ENCODE assay signal across 11 mouse cellular contexts in genomic region chr8:65159096-65159748, GRCm38 (mm10). TPM values are rescaled to one million over a fixed set of nuclear protein-coding genes. Genes with fewer than 3 reads are reported as not detected.
DNase-seq lines count a peak whose midpoint lies in the region; ATAC-seq lines count a peak whose summit lies in the region.
"Had no signal": no experiment of that assay in that cellular context is flagged by ENCODE, and none has a peak within 500 bp of the region (broad histone marks: within the 10 kb centered on the region; RNA-seq: fewer than 3 reads in every experiment).

No protein-coding gene starts in this region.

- peak; percentile 92 for ATAC-seq in frontal cortex, adult (ENCODE audit: low TSS enrichment)

- DNase-seq in cerebellum, postnatal 10 days = peak; percentile 52 to 58
- no peak for DNase-seq in cerebellum, adult 8-10 months
- DNase-seq in left cerebral cortex, adult 18-20 months (ENCODE audit: low spot score in 2 of 2) = peak; percentile 9 to 57
- DNase-seq in left cerebral cortex, adult 11 months (ENCODE audit: low spot score) = no peak
- peak; percentile 47 to 62 for DNase-seq in right cerebral cortex, postnatal 10 days (ENCODE audit: low spot score in 2 of 2)
- DNase-seq in thymus, postnatal 14 days = no peak
- DNase-seq in urinary bladder, adult 18-20 months (ENCODE audit: low spot score in 2 of 2) = no peak

RNA-seq across cellular contexts. Expression of gene BC030870, which starts 29.9 kb away (rescaled TPM):
- total RNA-seq in left cerebral cortex, adult 18-20 months (2021) = not detected
- total RNA-seq: adrenal gland, adult 18-20 months; granulocyte monocyte progenitor cell, adult 5-6 weeks; layer of hippocampus, postnatal 14 days had no signal

Comparison
In these comparisons a context has a peak if more than half of its experiments do, and no peak if none do; other contexts are left out.
1. DNase-seq: peak in cerebellum, postnatal 10 days (2 of 2), left cerebral cortex, adult 18-20 months (2 of 2) and right cerebral cortex, postnatal 10 days (2 of 2); none in cerebellum, adult 8-10 months (single experiment), left cerebral cortex, adult 11 months (single experiment), thymus, postnatal 14 days (single experiment) and urinary bladder, adult 18-20 months (0 of 2).